Mouse (Mus musculus) neutrophil, adult 5-6 weeks (primary cell): ENCODE data around the gene Vpreb3. TPM values are rescaled to one million over a fixed set of nuclear protein-coding genes. Genes with fewer than 3 reads are reported as not detected.

Source experiments
- ATAC-seq: fragments of 151-379, 151-347 bp; 2 replicates; pipeline ENCODE4 v1.8.0; 2017; ENCODE audit warnings: mild to moderate bottlenecking, moderate TSS enrichment; ENCODE audit not compliant: insufficient number of reproducible peaks, poor library complexity, low FRiP score, severe bottlenecking; ENCODE audit errors: extremely low read depth
- total RNA-seq: library from RNA; stranded (forward); fragments of 200-1000 nt; gene quantifications from 2 replicates; pipeline ENCODE4 v1.2.3, GENCODE M21; 2017

Vpreb3 gene
- total RNA-seq, result 76.5 and 79.1 TPM in 2 replicates

DNA sequence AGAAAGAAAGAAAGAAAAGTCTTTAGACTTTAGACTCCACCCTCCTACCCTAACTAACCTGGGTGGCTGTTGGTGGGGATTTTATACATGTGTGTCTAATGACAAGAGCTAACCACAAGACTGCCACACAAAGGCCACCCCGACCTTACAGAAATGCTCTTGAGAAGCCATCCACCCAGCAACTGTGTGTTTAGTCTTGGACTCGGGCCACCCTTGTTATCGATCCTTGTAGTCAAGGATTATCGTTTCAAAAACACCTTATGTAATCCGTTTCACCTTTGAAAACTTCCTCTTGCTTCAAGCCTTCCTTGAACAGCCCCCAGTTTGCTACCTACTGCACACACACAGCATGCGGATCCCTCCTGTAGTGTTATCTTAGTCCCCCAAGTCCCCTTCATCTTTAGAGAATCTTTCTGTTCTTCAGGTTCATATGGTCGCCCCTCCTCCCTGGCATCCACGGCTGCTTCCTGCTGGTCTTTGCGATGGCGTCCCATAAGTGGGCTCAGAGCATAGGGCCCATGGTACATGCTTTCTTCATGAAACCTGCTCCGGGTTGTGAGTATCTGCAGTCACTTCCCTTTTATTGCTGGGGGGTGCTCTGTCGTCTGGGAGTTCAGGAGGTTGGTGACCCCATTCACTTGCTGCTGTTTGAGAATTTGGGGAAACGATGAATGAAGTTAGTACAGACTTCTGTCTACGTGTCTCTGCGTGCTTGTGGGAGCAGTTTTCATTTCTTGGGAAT lies at the start of gene Vpreb3:
Gene Vpreb3 (plus strand): TSS at position 322 of the 742 bp plus-strand sequence.
- no peak for ATAC-seq

DNA sequence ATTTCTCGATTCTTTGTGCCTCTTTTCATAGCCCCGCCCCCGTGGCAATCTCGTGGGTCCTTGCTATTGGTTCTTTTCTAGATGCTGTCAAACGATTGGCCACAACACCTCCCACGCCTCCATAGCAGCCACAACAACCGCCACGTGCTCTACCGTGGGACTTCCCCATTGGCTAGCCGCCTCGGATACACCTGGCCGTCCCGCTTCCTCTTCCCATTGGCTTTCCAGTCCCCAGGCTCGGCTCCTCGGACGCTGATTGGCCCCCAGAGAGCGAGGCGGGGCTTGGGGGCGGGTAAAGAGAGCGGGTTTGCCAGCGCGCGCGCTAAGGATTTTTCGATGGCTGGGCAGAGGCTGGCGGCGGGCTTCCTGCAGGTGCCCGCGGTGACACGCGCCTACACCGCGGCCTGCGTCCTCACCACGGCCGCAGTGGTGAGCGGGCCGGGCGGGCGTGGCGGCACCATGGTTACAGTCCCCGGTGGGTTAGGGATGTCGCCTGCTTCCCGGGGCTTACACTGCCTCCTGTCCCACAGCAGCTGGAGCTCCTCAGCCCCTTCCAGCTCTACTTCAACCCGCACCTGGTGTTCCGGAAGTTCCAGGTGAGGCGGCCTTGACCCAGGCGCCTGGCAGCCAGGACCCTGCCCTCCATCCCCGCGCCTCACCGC lies 49.6 kb upstream of the Vpreb3 start, which contains the start of gene Derl3:
Gene Derl3 (plus strand): TSS at position 325 of the 662 bp plus-strand sequence.
- peak; percentile 93 for ATAC-seq

GRCm38 (mm10) chr10:75894601-75895000 lies 48.3 kb upstream of the Vpreb3 start:
- no peak for ATAC-seq

DNA sequence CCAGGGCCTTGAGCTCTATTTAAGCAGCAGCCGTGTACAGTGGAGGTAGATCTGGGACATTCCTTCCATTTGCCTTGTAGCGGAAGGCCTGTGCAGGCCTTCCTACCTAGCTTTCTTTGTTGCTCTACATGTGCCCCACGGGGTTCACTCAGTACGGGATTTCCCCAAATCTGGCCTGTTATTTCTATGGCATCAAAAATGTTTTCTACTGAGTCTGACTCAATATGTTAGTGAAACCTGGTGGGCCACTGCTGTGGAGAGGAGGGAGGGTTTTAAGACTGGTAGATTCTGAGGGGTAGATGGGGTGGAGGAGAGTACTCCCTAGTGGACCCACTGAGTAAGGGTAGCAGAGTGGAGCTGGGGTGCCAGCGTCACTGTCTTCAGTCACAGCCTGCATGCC lies 47.1 kb upstream of the Vpreb3 start:
- no peak for ATAC-seq

DNA sequence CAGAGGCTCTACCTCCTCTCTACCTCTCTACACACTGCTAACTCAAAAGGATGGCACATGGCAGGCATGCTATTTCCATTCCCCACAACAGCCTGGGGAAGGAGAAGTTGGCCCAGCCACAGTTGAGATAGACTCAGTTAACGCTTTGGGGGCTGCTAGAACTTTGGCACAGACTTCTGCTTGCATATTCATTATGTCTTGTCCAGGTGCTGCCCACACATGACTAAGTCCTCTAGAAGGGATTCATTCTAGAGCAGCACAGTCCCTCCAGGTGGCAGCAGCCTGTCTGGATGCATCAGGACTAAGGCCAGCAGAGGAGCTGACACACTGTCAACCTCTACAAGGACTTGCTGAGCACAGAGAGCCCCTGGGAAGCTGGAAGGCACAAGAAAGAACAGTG lies 46.6 kb upstream of the Vpreb3 start:
- no peak for ATAC-seq

GRCm38 (mm10) chr10:75897373-75897772 lies 45.5 kb upstream of the Vpreb3 start:
- no peak for ATAC-seq

DNA sequence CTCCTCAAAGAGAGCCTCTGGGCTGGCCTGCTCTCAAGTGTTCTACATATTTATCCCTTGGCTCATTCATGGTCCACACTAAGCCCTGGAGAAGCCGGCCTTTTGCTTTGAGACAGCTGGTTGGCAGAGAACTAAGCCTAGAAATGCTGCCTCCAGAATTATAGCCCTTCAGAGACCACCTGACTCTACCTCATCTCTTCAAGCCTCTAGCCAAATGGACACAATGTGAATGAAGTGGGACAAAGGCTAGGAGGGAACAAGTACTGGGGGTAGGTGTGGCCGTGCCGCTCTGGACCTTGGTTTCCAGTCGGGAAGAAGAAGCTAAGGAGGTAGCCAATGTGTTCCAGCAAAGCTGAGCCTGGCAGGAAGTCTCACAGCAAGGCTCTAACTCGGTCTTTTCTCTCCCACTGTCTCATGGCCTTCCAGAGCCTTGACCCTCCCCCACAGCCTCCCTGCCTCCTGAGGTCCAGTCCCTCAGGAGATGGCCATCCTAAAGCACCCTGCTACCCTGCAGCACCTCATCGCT lies 44.8 kb upstream of the Vpreb3 start:
- no peak for ATAC-seq

DNA sequence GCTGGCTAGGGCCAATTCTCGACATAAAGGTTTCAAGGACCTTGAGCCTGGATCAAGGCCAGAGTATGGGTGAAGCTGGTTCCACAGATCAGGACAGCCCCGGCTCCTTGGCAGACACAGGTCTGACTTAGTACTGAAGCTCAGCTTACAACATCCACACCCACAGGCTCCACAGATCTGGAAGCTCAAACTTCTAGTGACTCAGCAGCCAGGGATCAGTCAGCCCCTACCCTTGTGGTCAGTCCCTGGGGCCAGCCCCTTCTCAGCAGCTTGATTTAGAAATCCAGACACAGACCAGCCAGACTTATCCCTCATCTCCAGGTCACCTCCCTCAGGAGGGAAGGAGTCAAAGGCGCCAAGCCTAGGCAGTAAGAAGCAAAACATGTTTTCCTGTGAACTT lies 44.0 kb upstream of the Vpreb3 start:
- ATAC-seq, result no peak

DNA sequence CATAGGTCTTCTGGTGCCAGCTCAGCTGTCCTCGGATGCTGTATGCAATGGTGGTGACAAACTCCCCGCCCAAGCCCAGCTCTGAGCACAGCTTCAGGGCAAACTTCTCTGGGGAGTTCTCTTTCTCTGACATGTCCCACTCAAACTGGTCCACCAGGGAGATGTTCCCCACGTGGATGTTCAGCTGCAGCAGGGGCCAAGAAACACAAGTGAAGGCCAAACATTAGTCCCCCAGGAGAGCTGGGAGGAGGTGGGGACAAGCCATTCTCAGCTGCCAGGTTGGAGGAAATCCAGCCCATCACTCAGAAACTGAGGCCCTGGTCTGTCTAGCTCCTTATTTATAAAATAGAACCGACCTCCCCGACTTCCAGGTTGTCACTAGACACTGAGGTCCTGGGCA lies 38.5 kb upstream of the Vpreb3 start:
- ATAC-seq, result no peak

- ATAC-seq, result no peak
These were observed 36.0 kb upstream of the Vpreb3 start for GRCm38 (mm10) chr10:75906882-75907281.

DNA sequence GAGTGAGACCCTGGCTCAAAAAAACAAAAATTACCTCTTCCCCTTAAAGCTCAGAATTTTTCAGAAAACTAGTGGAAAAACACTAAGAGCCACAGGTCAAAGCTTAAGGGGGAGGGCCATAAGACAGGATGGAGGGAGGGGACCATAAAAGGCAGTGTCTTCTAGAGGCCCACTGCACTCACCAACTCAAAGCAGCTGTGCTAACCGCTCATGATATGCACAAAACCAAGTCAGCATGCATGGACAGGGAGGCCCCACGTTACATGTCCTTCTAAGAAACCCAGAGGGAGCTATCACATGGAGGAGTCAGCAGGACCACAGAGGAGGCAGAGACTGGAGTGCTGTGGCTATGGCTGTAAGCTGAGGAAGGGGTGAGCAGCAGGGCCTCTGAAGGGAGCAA lies 32.2 kb upstream of the Vpreb3 start:
- no peak for ATAC-seq

DNA sequence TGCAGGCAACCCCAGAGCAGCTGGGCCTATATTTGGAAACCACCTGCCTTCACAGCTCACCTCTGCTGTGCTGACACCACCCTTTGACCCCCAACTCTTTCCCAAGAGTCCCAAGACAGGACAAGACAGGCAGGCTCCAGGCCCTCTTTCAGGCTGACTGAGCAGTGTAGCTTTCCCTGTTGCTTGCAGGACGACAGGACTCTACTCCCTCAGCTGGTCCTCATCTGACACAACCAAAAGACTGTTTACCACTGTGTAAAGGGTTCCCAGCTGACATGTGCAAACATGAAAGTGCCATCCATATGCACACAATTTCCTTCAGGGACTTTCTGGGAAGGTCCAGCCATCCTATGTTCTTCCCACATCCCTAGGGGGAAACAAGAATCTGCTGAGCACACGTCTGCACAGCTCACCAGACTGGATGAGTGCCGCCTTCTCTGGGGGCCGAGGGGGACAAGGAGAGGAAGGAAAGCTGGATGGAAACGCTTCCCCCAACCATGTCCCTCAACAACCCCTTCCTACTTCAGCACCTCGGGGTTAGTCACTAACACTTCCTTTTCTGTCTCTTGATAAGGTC lies 29.8 kb upstream of the Vpreb3 start:
- ATAC-seq, result no peak

DNA sequence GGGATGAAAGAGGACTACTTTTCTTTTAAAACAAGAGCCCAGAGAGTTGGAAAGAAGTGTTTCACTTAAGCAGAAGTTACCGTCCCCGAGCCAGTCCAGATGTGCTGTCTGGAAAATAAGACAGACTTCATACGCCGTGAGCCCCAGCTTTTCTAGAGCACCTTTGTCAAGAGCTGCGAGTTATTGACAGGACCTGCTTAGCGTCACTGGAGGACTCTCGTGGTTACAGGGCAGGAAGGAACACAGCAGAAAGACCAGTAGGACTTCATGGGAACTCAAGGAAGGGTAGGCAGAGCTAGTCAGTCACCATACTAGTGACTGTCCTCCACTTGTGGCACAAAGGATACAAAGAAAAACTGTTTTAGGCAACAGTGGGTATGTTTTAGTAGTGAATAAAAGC lies 27.3 kb upstream of the Vpreb3 start:
- ATAC-seq, result no peak

DNA sequence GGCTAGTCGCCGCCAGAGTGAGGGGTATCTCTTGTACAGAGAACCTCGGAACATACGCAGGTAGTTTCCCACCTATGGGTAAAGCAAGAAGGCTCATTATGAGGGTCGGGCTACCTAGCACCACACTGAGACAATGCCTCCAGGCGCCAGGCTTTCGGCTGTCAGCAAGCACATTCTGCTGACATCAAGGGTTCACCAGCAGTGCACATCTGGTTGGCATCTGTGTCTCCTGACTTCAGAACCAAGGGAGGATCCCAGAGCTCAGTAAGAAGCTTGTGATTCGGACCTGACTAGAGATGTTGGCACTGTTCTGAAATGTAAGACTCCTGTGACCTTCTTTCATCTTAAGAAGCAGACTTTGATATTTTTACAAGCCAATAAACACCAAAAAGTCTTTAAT lies 26.0 kb upstream of the Vpreb3 start:
- no peak for ATAC-seq

DNA sequence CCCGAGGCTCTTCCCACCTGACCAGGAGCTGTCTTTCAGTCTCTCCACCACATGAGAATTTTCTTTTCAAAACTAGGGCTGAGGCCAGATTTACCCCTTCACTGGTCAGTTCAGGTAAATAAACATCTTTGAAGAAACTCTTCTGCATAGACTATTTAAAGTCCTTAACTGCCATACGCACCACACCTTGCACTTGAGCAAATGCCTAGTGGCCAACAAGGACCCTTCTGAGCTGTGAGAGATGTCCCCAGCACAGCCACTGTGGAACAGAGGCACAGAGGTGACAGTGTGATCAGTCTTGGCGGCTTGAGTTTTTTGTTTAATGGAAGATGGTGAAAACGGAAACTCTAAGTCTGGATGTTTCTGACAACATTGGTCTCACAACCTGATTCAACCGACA lies 23.8 kb upstream of the Vpreb3 start:
- ATAC-seq, result no peak

GRCm38 (mm10) chr10:75921026-75921725 lies 21.7 kb upstream of the Vpreb3 start, which contains the start of gene Smarcb1:
Gene Smarcb1, minus strand, starts transcription at chr10:75921617.
- peak; percentile 78 for ATAC-seq

- ATAC-seq, result no peak
These were observed 20.9 kb upstream of the Vpreb3 start for GRCm38 (mm10) chr10:75921726-75922560.

GRCm38 (mm10) chr10:75924324-75924723 lies 18.5 kb upstream of the Vpreb3 start:
- ATAC-seq, result no peak
